Mouse (Mus musculus): Measurements from ENCODE around the gene Snrpn. TPM values are rescaled to one million over a fixed set of nuclear protein-coding genes. Genes with fewer than 3 reads are reported as not detected.

The Snrpn gene
- total and polyA plus RNA-seq, 3 experiments: 0.17 to 0.44 (median 0.27) TPM

DNA sequence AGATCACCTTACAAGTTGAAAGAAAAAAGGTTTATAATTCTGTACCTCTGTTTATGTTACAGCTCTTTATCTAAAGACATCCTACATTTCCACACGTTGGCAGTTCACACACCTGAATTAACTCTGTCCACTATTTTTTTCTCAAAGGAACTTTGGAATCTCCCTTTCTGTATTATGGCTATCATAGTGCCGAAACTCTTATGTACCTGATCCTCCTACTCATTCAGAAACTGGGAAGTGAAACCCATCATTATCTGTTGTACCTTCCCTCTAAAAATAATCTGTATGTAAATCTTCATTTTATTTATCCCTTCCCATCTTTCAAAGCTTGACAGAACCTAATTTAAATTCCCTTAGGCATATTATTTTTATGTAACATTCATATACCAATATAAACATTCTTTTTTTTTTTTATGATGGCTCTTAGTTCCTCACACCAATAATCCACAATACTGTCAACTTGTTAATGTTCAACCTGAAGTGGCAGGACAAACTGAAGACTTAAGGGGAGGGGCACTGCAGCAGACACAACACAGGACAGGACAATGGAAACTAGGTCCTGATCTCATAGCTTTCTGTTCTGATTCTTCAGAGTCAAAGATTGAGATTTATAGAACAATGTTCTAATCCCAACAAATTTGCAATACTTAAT is 17.5 kb downstream of the Snrpn start:
- Histone ChIP-seq H3K9ac (ENCODE audit: insufficient read depth, low read depth) (no peak overlapping the region), H3K27me3 (replicated peaks) (no peaks in the 10 kb centered on the region), H3K9me3 (replicated peaks; ENCODE audit: low read length) (no peaks in the 10 kb centered on the region), H3K79me2 (replicated peaks; ENCODE audit: control insufficient read depth, extremely low read depth, insufficient read depth, poor library complexity, severe bottlenecking) (no peaks in the 10 kb centered on the region), H3K27ac (ENCODE audit: insufficient read depth, low read depth) (no peak overlapping the region), H3K4me2 (ENCODE audit: insufficient read depth, low read depth, poor library complexity, severe bottlenecking) (no peak overlapping the region), H3K4me1 (ENCODE audit: control insufficient read depth in 1 of 2, insufficient read depth in 2 of 2) (no peaks in the 10 kb centered on the region; a peak in 1 of 4 replicates), H3K4me3 (replicated peaks in 1 of 3; ENCODE audit: low read depth in 2 of 3, low read length in 2 of 3, poor library complexity in 1 of 3) (no peak overlapping the region), H3K36me3 (replicated peaks in 1 of 2; ENCODE audit: control insufficient read depth in 1 of 2, insufficient read depth in 1 of 2, low read length in 1 of 2) (no peaks in the 10 kb centered on the region)
- in situ Hi-C loops (cut with MboI; ENCODE audit: low pct_ligation_motif_present, low pct_unique_long_range_greater_than_20kb, low sequenced_read_pairs): no loop called here
- no peak for TF ChIP-seq ZMIZ1 (IDR thresholded peaks at IDR 0.05; ENCODE audit: low read depth, low read length)
- TF ChIP-seq USF2 (conservative IDR thresholded peaks at IDR 0.05; ENCODE audit: low read depth, low read length): no peak
- no peak for TF ChIP-seq SMC3 (IDR thresholded peaks at IDR 0.05; ENCODE audit: low read depth, low read length)
- TF ChIP-seq EP300 (IDR thresholded peaks at IDR 0.05; ENCODE audit: low read length): peak; percentile 76
- TF ChIP-seq MAZ (IDR thresholded peaks at IDR 0.05; ENCODE audit: low read depth, low read length): no peak
- TF ChIP-seq JUND (conservative IDR thresholded peaks at IDR 0.05; ENCODE audit: low read depth, low read length): 0 out of 2 replicates have a peak, but pooled peaks have one; percentile 40
- TF ChIP-seq JUN (IDR thresholded peaks at IDR 0.05; ENCODE audit: insufficient read depth, low read depth, low read length): peak; percentile 17; the same call in 1 of the 2 replicates
- peak; percentile 65 for TF ChIP-seq IRF4 (IDR thresholded peaks at IDR 0.05; ENCODE audit: low read depth, low read length)
- no peak for TF ChIP-seq POLR2A (IDR thresholded peaks at IDR 0.05; ENCODE audit: low read depth, low read length)
- TF ChIP-seq USF1 (IDR thresholded peaks at IDR 0.05; ENCODE audit: low read depth, low read length): no peak
- TF ChIP-seq MEF2A (IDR thresholded peaks at IDR 0.05; ENCODE audit: borderline replicate concordance, low read depth, low read length): peak; percentile 59; the same call in 1 of the 2 replicates
- TF ChIP-seq MAX (IDR thresholded peaks at IDR 0.05; ENCODE audit: low read length): no peak
- no peak for TF ChIP-seq MYC (IDR thresholded peaks at IDR 0.05; ENCODE audit: low read depth, low read length)
- TF ChIP-seq ETS1 (conservative IDR thresholded peaks at IDR 0.05; ENCODE audit: low read depth, low read length): peak; percentile 26; the same call in 1 of the 2 replicates
- TF ChIP-seq TBP (conservative IDR thresholded peaks at IDR 0.05; ENCODE audit: low read depth, low read length): no peak
- TF ChIP-seq ZNF384 (IDR thresholded peaks at IDR 0.05; ENCODE audit: low read depth, low read length): peak; percentile 69
- TF ChIP-seq HCFC1 (IDR thresholded peaks at IDR 0.05; ENCODE audit: low read depth, low read length): no peak
- no peak for TF ChIP-seq GABPA (IDR thresholded peaks at IDR 0.05; ENCODE audit: insufficient replicate concordance, low read depth, low read length)
- no peak for TF ChIP-seq NELFE (IDR thresholded peaks at IDR 0.05; ENCODE audit: low read depth, low read length)
- TF ChIP-seq CHD1 (IDR thresholded peaks at IDR 0.05; ENCODE audit: low read depth, low read length): no peak
- dilution Hi-C loops (cut with MboI; ENCODE audit: extremely low pct_ligation_motif_present, extremely low pct_unique_long_range_greater_than_20kb, low sequenced_read_pairs): no loop called here
- peak; percentile 38 for DNase-seq (ENCODE audit: extremely low read depth)
